Mouse (Mus musculus) forebrain, embryonic 13.5 days (tissue): Measurements from ENCODE around the gene Ndufa11. TPM values are rescaled to one million over a fixed set of nuclear protein-coding genes. Genes with fewer than 3 reads are reported as not detected.

ENCODE experiments used
- ATAC-seq: fragments of 200-750 bp; cut with Nextera tagmentation; 2 replicates; pipeline ENCODE4 v1.8.0; 2017
- H3K27ac ChIP-seq: fragments of 300-500 bp; sonication (generic); 2 replicates; pipeline ENCODE4 v1.5.1; 2015; ENCODE audit warnings: inconsistent platforms, mild to moderate bottlenecking, moderate library complexity
- H3K27me3 ChIP-seq: fragments of 300-500 bp; sonication (generic); 2 replicates; pipeline ENCODE4 v1.6.1; 2015; ENCODE audit warnings: mild to moderate bottlenecking, inconsistent platforms
- H3K36me3 ChIP-seq: fragments of 300-500 bp; sonication (generic); 2 replicates; pipeline ENCODE4 v1.6.1; 2015; ENCODE audit warnings: mild to moderate bottlenecking, inconsistent platforms; ENCODE audit not compliant: poor library complexity, severe bottlenecking
- H3K4me1 ChIP-seq: fragments of 300-500 bp; sonication (generic); 2 replicates; pipeline ENCODE4 v1.6.1; 2015; ENCODE audit warnings: inconsistent platforms
- H3K4me2 ChIP-seq: fragments of 300-500 bp; sonication (generic); 2 replicates; pipeline ENCODE4 v1.6.1; 2015; ENCODE audit warnings: inconsistent platforms, mild to moderate bottlenecking, moderate library complexity
- H3K4me3 ChIP-seq: fragments of 300-500 bp; sonication (generic); 2 replicates; pipeline ENCODE4 v1.5.1; 2015; ENCODE audit warnings: mild to moderate bottlenecking, inconsistent platforms
- H3K9ac ChIP-seq: fragments of 300-500 bp; sonication (generic); 2 replicates; pipeline ENCODE4 v1.6.1; 2015; ENCODE audit warnings: mild to moderate bottlenecking, inconsistent platforms
- H3K9me3 ChIP-seq: fragments of 300-500 bp; sonication (generic); replicated peaks from 2 replicates; pipeline ENCODE4 v1.6.1; 2016; ENCODE audit warnings: inconsistent platforms
- WGBS: fragments of 180-500 bp; shearing (Covaris S2); methylation state at CpG from one replicate; pipeline ENCODE4 v1.1.7; 2015; 5-methylcytosine and 5-hydroxymethylcytosine counted together
- polyA plus RNA-seq: library from polyadenylated mRNA; unstranded; fragments of >200 nt; fragmentation: Nextera tagmentation; extraction: Ambion mirVana; gene quantifications from 2 replicates; pipeline ENCODE4 v1.2.1, GENCODE M21; 2015

The Ndufa11 gene
- polyA plus RNA-seq, 1 experiment from 2014 or later = 459 TPM

DNA sequence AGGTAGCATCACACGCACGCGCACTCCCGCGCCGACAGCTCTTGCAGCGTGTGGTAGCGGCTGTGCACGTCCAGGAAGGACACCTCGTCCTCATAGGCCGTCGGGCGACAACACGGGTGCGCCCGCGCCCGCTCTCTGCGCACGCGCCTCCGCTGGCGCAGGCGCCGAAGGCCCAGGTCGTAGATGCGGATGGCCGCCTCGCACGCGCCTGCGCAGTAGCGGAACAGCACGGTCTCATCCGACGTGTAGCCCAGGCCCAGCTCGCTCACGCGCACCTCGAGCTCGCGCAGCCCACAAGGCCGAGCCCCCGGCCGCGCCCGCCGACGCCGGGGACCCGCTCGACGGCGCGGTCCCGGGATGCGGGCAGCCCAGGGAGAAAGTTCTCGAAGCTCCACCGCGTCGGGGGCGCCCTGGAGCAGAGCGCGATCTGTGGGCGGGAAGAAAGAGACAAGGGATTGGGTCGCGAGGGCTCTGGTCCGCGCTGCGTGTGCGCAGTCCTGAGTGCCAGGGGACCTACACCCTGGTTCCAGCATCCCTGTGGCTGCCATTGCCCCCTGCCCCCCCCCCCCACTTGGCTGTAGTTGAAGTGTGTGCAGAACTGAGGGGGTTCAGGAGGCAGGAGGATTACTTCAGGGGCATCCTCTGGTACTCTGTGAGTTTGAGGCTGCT is 34.0 kb downstream of the Ndufa11 start:
- Histone ChIP-seq H3K36me3 (no peaks in the 10 kb centered on the region), H3K27ac (no peak overlapping the region), H3K9ac (peak overlapping the region; percentile 7; the same call in 1 of the 2 replicates), H3K9me3 (no peaks in the 10 kb centered on the region), H3K27me3 (peaks cover 75% of the 10 kb centered on the region), H3K4me2 (peak overlapping the region; percentile 52), H3K4me3 (peak overlapping the region; percentile 27), H3K4me1 (no peaks in the 10 kb centered on the region)
- 27% methylated on average over 70 of the region's 71 CpGs for WGBS
- ATAC-seq = peak; percentile 82

- no peak overlapping the region for H3K9ac ChIP-seq
- WGBS = 20% methylated on average over 14 of the region's 15 CpGs
- no peak overlapping the region; the same call in 1 of the 2 replicates for H3K4me2 ChIP-seq
- no peaks in the 10 kb centered on the region for H3K36me3 ChIP-seq
- peaks cover 92% of the 10 kb centered on the region for H3K27me3 ChIP-seq
- peaks cover 18% of the 10 kb centered on the region for H3K4me1 ChIP-seq
- H3K4me3 ChIP-seq = no peak overlapping the region
- no peak overlapping the region for H3K27ac ChIP-seq
- no peak for ATAC-seq
- H3K9me3 ChIP-seq = no peaks in the 10 kb centered on the region
Observed at GRCm38 (mm10) chr17:56753452-56753851, 35.9 kb downstream of the Ndufa11 start.

DNA sequence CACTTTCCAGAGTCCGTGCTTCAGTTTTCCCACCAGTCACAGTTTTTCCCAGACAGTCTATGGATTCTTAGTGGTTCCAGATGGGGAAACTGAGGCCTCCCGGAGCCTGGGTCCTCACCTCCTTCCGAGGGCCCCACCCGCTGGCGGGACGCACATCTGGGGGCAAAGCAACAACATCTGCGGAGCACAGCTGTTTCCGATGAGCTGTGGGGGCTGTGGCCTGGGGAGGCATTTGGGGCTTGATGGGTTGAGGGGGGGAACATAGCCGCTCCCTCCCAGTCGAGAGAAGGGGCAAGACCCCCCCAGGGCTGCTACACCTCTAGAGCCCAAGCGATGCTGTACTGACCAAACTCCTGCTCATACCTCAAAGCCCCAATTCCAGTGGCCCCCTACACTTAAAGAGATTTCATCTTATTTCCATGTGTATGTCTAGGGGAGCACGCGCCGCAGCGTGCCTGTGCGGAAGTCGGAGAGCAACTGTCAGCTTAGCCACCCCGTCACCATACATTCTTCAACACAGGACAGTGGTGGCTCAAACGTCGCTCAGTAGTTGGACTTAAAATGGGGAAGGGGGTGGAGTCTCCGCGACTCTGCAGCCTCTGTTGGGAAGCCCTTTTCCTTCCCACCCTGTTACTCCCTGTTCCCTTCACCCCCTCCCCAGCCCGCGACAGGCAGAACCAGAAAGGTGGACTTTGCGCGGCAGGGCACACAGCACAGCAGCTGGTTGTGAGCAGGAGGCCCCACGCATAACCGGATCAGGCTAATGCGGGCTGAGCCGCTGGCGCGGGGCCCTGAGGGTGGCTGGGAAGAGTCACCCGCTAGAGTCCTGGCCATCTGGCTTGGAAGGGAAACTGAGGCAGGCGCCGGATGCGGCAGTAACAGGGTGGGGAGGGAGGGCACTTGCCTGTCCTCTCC is 37.0 kb downstream of the Ndufa11 start:
- WGBS = 16% methylated on average over 36 of the region's 36 CpGs
- peaks cover 18% of the 10 kb centered on the region for H3K4me1 ChIP-seq
- H3K4me2 ChIP-seq = no peak overlapping the region
- H3K9me3 ChIP-seq = no peaks in the 10 kb centered on the region
- H3K9ac ChIP-seq = no peak overlapping the region
- H3K27me3 ChIP-seq = peaks cover 96% of the 10 kb centered on the region
- no peaks in the 10 kb centered on the region for H3K36me3 ChIP-seq
- no peak for ATAC-seq
- H3K27ac ChIP-seq = no peak overlapping the region
- no peak overlapping the region for H3K4me3 ChIP-seq

DNA sequence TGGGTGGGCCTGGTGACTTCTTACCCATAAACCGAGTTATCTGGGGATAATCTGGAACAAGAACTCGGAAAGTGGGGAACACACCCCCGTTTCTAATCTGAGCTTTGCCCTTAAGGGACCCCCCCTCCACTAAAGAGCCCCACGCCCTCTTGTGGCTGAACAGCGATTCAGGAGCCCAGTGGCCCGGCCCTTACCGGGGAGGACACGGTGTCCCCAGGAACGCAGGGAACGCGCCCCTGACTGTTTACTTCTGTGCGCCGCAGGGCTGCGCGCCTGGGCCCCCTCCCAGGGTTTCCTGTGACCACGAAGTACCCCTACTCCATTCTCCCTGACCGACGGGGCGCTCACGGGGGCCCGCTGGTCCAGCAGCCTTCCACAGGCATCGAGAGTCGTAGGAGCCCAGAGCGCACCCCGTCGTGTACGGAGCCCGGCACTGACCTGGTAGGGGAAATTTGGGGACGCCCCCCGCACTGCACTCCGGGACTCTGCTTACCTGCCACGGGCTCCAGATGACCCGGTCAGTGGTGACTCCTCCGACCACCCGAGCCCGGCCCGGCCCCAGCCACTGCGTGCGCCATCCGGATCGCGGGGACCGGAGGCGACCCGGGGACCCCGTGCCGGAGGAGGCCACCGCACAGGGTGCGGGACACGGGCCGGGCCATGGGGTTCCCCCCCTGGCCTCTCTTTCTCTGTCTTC is 39.3 kb downstream of the Ndufa11 start:
- Histone ChIP-seq H3K9me3 (no peaks in the 10 kb centered on the region), H3K27ac (no peak overlapping the region), H3K9ac (peak overlapping the region; percentile 58), H3K36me3 (no peaks in the 10 kb centered on the region), H3K4me1 (peaks cover 21% of the 10 kb centered on the region), H3K27me3 (peaks cover 88% of the 10 kb centered on the region), H3K4me3 (peak overlapping the region; percentile 41), H3K4me2 (peak overlapping the region; percentile 80)
- 1% methylated on average over 51 of the region's 51 CpGs for WGBS
- peak; percentile 14 for ATAC-seq

- Histone ChIP-seq H3K9ac (peak within 1 kb of the TSS; percentile 58), H3K27me3 (peaks cover 81% of the 10 kb centered on the region), H3K4me3 (peak within 1 kb of the TSS; percentile 41), H3K27ac (no peak within 1 kb of the TSS), H3K36me3 (no peaks in the 10 kb centered on the region), H3K9me3 (no peaks in the 10 kb centered on the region), H3K4me2 (peak within 1 kb of the TSS; percentile 80), H3K4me1 (peaks cover 27% of the 10 kb centered on the region)
- ATAC-seq = peak; percentile 46
- WGBS = under 1% methylated on average over 33 of the region's 48 CpGs
Observed at GRCm38 (mm10) chr17:56757416-56758123, 40.0 kb downstream of the Ndufa11 start, which contains the start of gene Nrtn. Nrtn (minus strand) TSS chr17:56757530.

DNA sequence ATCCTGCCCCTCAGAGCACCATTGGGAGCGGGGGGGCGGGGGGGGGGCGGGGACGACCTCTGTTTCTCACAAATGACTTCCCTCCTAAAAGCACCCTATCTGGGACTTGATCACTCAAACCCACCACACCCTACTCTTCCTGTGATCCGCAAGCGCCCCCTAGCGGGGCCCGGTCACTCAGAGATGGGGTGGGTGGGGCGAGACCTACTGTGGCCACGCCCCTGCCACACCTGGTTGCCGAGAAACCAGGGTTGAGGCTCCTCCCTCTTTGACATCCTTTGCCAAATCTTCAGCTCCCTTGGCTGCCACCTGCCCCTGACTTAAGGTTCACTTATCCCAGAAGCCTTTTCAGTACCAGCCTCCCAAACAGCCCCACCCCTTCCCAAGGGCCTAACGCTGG is 40.6 kb downstream of the Ndufa11 start:
- no peaks in the 10 kb centered on the region for H3K36me3 ChIP-seq
- no peak for ATAC-seq
- H3K27me3 ChIP-seq = peaks cover 75% of the 10 kb centered on the region
- 5% methylated on average over 12 of the region's 12 CpGs for WGBS
- H3K4me1 ChIP-seq = peaks cover 32% of the 10 kb centered on the region
- H3K9ac ChIP-seq = no peak overlapping the region
- no peak overlapping the region for H3K27ac ChIP-seq
- H3K9me3 ChIP-seq = no peaks in the 10 kb centered on the region
- no peak overlapping the region; the same call in 1 of the 2 replicates for H3K4me2 ChIP-seq
- no peak overlapping the region for H3K4me3 ChIP-seq

- peaks cover 64% of the 10 kb centered on the region for H3K27me3 ChIP-seq
- H3K9me3 ChIP-seq = no peaks in the 10 kb centered on the region
- WGBS = 62% methylated on average over 7 of the region's 7 CpGs
- no peaks in the 10 kb centered on the region for H3K36me3 ChIP-seq
- H3K4me1 ChIP-seq = peaks cover 38% of the 10 kb centered on the region
- no peak overlapping the region for H3K4me2 ChIP-seq
- no peak overlapping the region for H3K27ac ChIP-seq
- no peak overlapping the region for H3K9ac ChIP-seq
- H3K4me3 ChIP-seq = no peak overlapping the region
- no peak for ATAC-seq
Observed at GRCm38 (mm10) chr17:56759261-56759660, 41.7 kb downstream of the Ndufa11 start.

DNA sequence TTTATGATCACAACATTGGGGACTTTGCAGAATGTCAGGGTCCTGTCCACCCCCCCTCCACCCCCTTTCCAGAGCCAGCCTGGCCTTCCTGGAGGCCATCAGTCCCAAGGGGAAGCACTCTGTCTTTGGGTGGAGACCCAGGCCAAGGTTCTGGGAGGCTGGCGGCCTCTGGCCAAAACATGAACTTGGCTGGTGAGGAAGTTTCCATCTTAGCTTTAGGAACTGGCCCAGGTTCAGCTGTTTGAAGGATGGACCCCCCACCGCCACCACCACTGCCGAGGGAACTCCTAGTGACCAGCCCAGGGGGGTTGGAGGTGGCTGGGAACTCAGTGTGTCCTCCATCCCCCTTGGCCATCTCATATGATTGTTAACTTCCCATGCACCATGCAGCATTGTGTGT is 43.5 kb downstream of the Ndufa11 start:
- Histone ChIP-seq H3K4me1 (peaks cover 45% of the 10 kb centered on the region), H3K36me3 (no peaks in the 10 kb centered on the region), H3K4me2 (no peak overlapping the region), H3K27ac (no peak overlapping the region), H3K9me3 (no peaks in the 10 kb centered on the region), H3K9ac (no peak overlapping the region), H3K4me3 (no peak overlapping the region), H3K27me3 (peaks cover 46% of the 10 kb centered on the region)
- no peak for ATAC-seq
- WGBS = 72% methylated on average over 3 of the region's 3 CpGs

- Histone ChIP-seq H3K9me3 (no peaks in the 10 kb centered on the region), H3K4me3 (peak overlapping the region; percentile 50), H3K4me1 (peaks cover 41% of the 10 kb centered on the region), H3K36me3 (peaks cover 6% of the 10 kb centered on the region), H3K27ac (peak overlapping the region; percentile 95), H3K27me3 (peaks cover 36% of the 10 kb centered on the region), H3K4me2 (peak overlapping the region; percentile 73), H3K9ac (peak overlapping the region; percentile 71)
- peak; percentile 48 for ATAC-seq
- WGBS = 1% methylated on average over 16 of the region's 28 CpGs
Observed at GRCm38 (mm10) chr17:56761991-56762410, 44.4 kb downstream of the Ndufa11 start.

GRCm38 (mm10) chr17:56762769-56763731 is 45.5 kb downstream of the Ndufa11 start:
- ATAC-seq = no peak
- peaks cover 31% of the 10 kb centered on the region for H3K4me1 ChIP-seq
- WGBS = 51% methylated on average over 27 of the region's 27 CpGs
- H3K9ac ChIP-seq = no peak overlapping the region
- peaks cover 26% of the 10 kb centered on the region for H3K27me3 ChIP-seq
- H3K4me2 ChIP-seq = peak overlapping the region; percentile 73
- H3K4me3 ChIP-seq = no peak overlapping the region
- peak overlapping the region; percentile 95 for H3K27ac ChIP-seq
- H3K9me3 ChIP-seq = no peaks in the 10 kb centered on the region
- peaks cover 17% of the 10 kb centered on the region for H3K36me3 ChIP-seq
